Mouse (Mus musculus): ENCODE data around the gene Clca4b. TPM values are rescaled to one million over a fixed set of nuclear protein-coding genes. Genes with fewer than 3 reads are reported as not detected.
"Not testable (repeated sequence)": the region's sequence is repeated elsewhere in the genome, so short reads cannot be mapped to it uniquely, and the experiment has no call there.

Clca4b gene
- total and polyA plus RNA-seq, 2 experiments from 2014 or later = not detected

GRCm38 (mm10) chr3:144890246-144890758 lies 42.0 kb downstream of the Clca4b start:
- DNase-seq (no peak), ATAC-seq (no peak)
- Histone ChIP-seq H3K36me3 (ENCODE audit: insufficient read depth) (no peaks in the 10 kb centered on the region), H3K4me3 (ENCODE audit: low read depth, low read length) (no peak overlapping the region), H3K27ac (ENCODE audit: low read depth, low read length) (no peak overlapping the region), H3K4me2 (ENCODE audit: low read depth) (no peak overlapping the region), H3K9ac (no peak overlapping the region), H3K4me1 (ENCODE audit: insufficient read depth) (no peaks in the 10 kb centered on the region), H3K9me3 (ENCODE audit: low read length) (no peaks in the 10 kb centered on the region), H3K27me3 (ENCODE audit: insufficient read depth, low read length) (no peaks in the 10 kb centered on the region)
- no peak for TF ChIP-seq CTCF (IDR thresholded peaks at IDR 0.05; ENCODE audit: low read depth)
- 56% methylated on average over 2 of the region's 2 CpGs for WGBS

- H3K4me3 ChIP-seq (ENCODE audit: low read depth, low read length) = no peak overlapping the region
- DNase-seq (no peak), ATAC-seq (no peak)
- no peak overlapping the region for H3K9ac ChIP-seq
- H3K4me1 ChIP-seq (ENCODE audit: insufficient read depth) = no peaks in the 10 kb centered on the region
- no peaks in the 10 kb centered on the region for H3K9me3 ChIP-seq (ENCODE audit: low read length)
- H3K27ac ChIP-seq (ENCODE audit: low read depth, low read length) = no peak overlapping the region
- no peaks in the 10 kb centered on the region for H3K27me3 ChIP-seq (ENCODE audit: insufficient read depth, low read length)
- H3K36me3 ChIP-seq (ENCODE audit: insufficient read depth) = no peaks in the 10 kb centered on the region
- TF ChIP-seq CTCF (IDR thresholded peaks at IDR 0.05; ENCODE audit: low read depth) = no peak
- no peak overlapping the region for H3K4me2 ChIP-seq (ENCODE audit: low read depth)
Observed at GRCm38 (mm10) chr3:144886957-144887356, 45.4 kb downstream of the Clca4b start.

GRCm38 (mm10) chr3:144872012-144872411 lies 60.3 kb downstream of the Clca4b start:
- H3K36me3 ChIP-seq (ENCODE audit: insufficient read depth); H3K27me3 ChIP-seq (ENCODE audit: insufficient read depth, low read length); H3K27ac ChIP-seq (ENCODE audit: low read depth, low read length); H3K4me3 ChIP-seq (ENCODE audit: low read depth, low read length); H3K4me2 ChIP-seq (ENCODE audit: low read depth); ATAC-seq; H3K9ac ChIP-seq; H3K4me1 ChIP-seq (ENCODE audit: insufficient read depth); H3K9me3 ChIP-seq (ENCODE audit: low read length); DNase-seq: not testable (repeated sequence)
- 55% methylated on average over 3 of the region's 4 CpGs for WGBS

Other genes starting within 250 kb of the Clca4b start
- 103 and 118 TPM in 2 replicates for gene Sh3glb1, start 212.2 kb downstream of the Clca4b start, total RNA-seq (2014; rRNA removed)
- gene Sh3glb1, start 212.2 kb downstream of the Clca4b start, polyA plus RNA-seq (2015; fragmentation: Nextera tagmentation; extraction: Ambion mirVana) = 104 and 128 TPM in 2 replicates
- 0.92 and 1.2 TPM in 2 replicates for gene Clca3a1, start 171.6 kb downstream of the Clca4b start, total RNA-seq (2014; rRNA removed)
- gene Clca3a1, start 171.6 kb downstream of the Clca4b start, polyA plus RNA-seq (2015; fragmentation: Nextera tagmentation; extraction: Ambion mirVana) = 0.93 and 1.4 TPM in 2 replicates
- 0.33 and 0.54 TPM in 2 replicates for gene Clca3a2, start 113.0 kb downstream of the Clca4b start, total RNA-seq (2014; rRNA removed)
- gene Clca3a2, start 113.0 kb downstream of the Clca4b start, polyA plus RNA-seq (2015; fragmentation: Nextera tagmentation; extraction: Ambion mirVana) = 0.06 and 0.42 TPM in 2 replicates
- gene Clca3b, start 83.2 kb downstream of the Clca4b start, total RNA-seq (2014; rRNA removed) = not detected in 2 replicates
- gene Clca3b, start 83.2 kb downstream of the Clca4b start, polyA plus RNA-seq (2015; fragmentation: Nextera tagmentation; extraction: Ambion mirVana) = not detected in 2 replicates
- not detected in 2 replicates for gene Clca4a, start 42.5 kb upstream of the Clca4b start, total RNA-seq (2014; rRNA removed)
- gene Clca4a, start 42.5 kb upstream of the Clca4b start, polyA plus RNA-seq (2015; fragmentation: Nextera tagmentation; extraction: Ambion mirVana) = not detected in 2 replicates
- not detected in 2 replicates for gene Clca1, start 100.2 kb upstream of the Clca4b start, total RNA-seq (2014; rRNA removed)
- not detected in 2 replicates for gene Clca1, start 100.2 kb upstream of the Clca4b start, polyA plus RNA-seq (2015; fragmentation: Nextera tagmentation; extraction: Ambion mirVana)
- gene Clca2, start 166.9 kb upstream of the Clca4b start, total RNA-seq (2014; rRNA removed) = not detected in 2 replicates
- gene Clca2, start 166.9 kb upstream of the Clca4b start, polyA plus RNA-seq (2015; fragmentation: Nextera tagmentation; extraction: Ambion mirVana) = not detected in 2 replicates
- 13.1 and 16.8 TPM in 2 replicates for gene Odf2l, start 186.1 kb upstream of the Clca4b start, total RNA-seq (2014; rRNA removed)
- gene Odf2l, start 186.1 kb upstream of the Clca4b start, polyA plus RNA-seq (2015; fragmentation: Nextera tagmentation; extraction: Ambion mirVana) = 8.1 and 9.2 TPM in 2 replicates